Mouse (Mus musculus): Measurements from ENCODE around the gene Yrdc.

Gene Yrdc

GRCm38 (mm10) chr4:124850261-124850913 lies at the start of gene Yrdc:
TSS of gene Yrdc (plus strand) at chr4:124850679.
- DNase-seq = peak; percentile 96 to 97

GRCm38 (mm10) chr4:124801552-124802308 lies 48.7 kb upstream of the Yrdc start, which contains the start of gene Mtf1:
TSS of gene Mtf1 (plus strand) at chr4:124802104.
- peak; percentile 85 to 89 for DNase-seq

- peak; percentile 98 for DNase-seq
Measured at GRCm38 (mm10) chr4:124802309-124803260, 47.9 kb upstream of the Yrdc start.

- DNase-seq = no peak
Measured at GRCm38 (mm10) chr4:124803406-124803805, 47.1 kb upstream of the Yrdc start.

GRCm38 (mm10) chr4:124808511-124808910 lies 42.0 kb upstream of the Yrdc start:
- DNase-seq = no peak

GRCm38 (mm10) chr4:124809136-124809883 lies 41.2 kb upstream of the Yrdc start:
- no peak for DNase-seq

- no peak for DNase-seq
Measured at GRCm38 (mm10) chr4:124810056-124810455, 40.4 kb upstream of the Yrdc start.

- DNase-seq = no peak
Measured at GRCm38 (mm10) chr4:124811347-124811975, 39.0 kb upstream of the Yrdc start.

GRCm38 (mm10) chr4:124815901-124816300 lies 34.6 kb upstream of the Yrdc start:
- no peak for DNase-seq

GRCm38 (mm10) chr4:124817803-124818202 lies 32.7 kb upstream of the Yrdc start:
- peak; percentile 36 to 57 for DNase-seq

- no peak for DNase-seq
Measured at GRCm38 (mm10) chr4:124818832-124819231, 31.6 kb upstream of the Yrdc start.

GRCm38 (mm10) chr4:124824967-124825366 lies 25.5 kb upstream of the Yrdc start:
- no peak for DNase-seq

- no peak for DNase-seq
Measured at GRCm38 (mm10) chr4:124825371-124825965, 25.0 kb upstream of the Yrdc start.

- DNase-seq = peak in 1 of 2 experiments; percentile 29
Measured at GRCm38 (mm10) chr4:124829671-124830070, 20.8 kb upstream of the Yrdc start.

GRCm38 (mm10) chr4:124832796-124833195 lies 17.7 kb upstream of the Yrdc start:
- no peak for DNase-seq

GRCm38 (mm10) chr4:124838035-124838700 lies 12.3 kb upstream of the Yrdc start:
- no peak for DNase-seq

- DNase-seq = no peak
Measured at GRCm38 (mm10) chr4:124840998-124841397, 9.5 kb upstream of the Yrdc start.

GRCm38 (mm10) chr4:124843493-124843892 lies 7.0 kb upstream of the Yrdc start:
- DNase-seq = peak in 1 of 2 experiments; percentile 48

- DNase-seq = peak; percentile 83 to 88
Measured at GRCm38 (mm10) chr4:124847573-124847972, 2.9 kb upstream of the Yrdc start.

GRCm38 (mm10) chr4:124849631-124850260 lies 733 bp upstream of the Yrdc start:
- peak; percentile 58 to 81 for DNase-seq
